Mouse (Mus musculus) megakaryocyte progenitor cell, adult 5-6 weeks (primary cell): ENCODE data around the gene Dcaf5. TPM values are rescaled to one million over a fixed set of nuclear protein-coding genes. Genes with fewer than 3 reads are reported as not detected.

Experiments
- ATAC-seq: replicated peaks from 2 replicates; pipeline ENCODE4 v1.8.0; 2016; ENCODE audit warnings: mild to moderate bottlenecking, moderate TSS enrichment, inconsistent platforms; ENCODE audit not compliant: poor library complexity
- total RNA-seq, 2 experiments: library from RNA; stranded (forward) in 1 of 2; stranded (reverse) in 1 of 2; fragments of 157-497, 149-512 nt in 1 of 2; fragments of 200-1000 nt in 1 of 2; gene quantifications; 2 replicates each; pipeline versions ENCODE4 v1.2.3 to v1.2.4; 2015 to 2017

Gene Dcaf5
- total RNA-seq, 2 experiments from 2014 or later, result 8.1 to 13.5 TPM

- peak; percentile 72 for ATAC-seq
Observed at GRCm38 (mm10) chr12:80360321-80360720, 76.1 kb downstream of the Dcaf5 start.

- no peak for ATAC-seq
Observed at GRCm38 (mm10) chr12:80344777-80345231, 91.6 kb downstream of the Dcaf5 start.

- no peak for ATAC-seq
Observed at GRCm38 (mm10) chr12:80340936-80341335, 95.5 kb downstream of the Dcaf5 start.

- no peak for ATAC-seq
Observed at GRCm38 (mm10) chr12:80334162-80334561, 102.2 kb downstream of the Dcaf5 start.

GRCm38 (mm10) chr12:80331634-80332033, 104.8 kb downstream of the Dcaf5 start:
- peak; percentile 73 for ATAC-seq

GRCm38 (mm10) chr12:80330819-80331218, 105.6 kb downstream of the Dcaf5 start:
- no peak for ATAC-seq

GRCm38 (mm10) chr12:80329641-80330040, 106.8 kb downstream of the Dcaf5 start:
- no peak for ATAC-seq

- peak; percentile 46; the same call in 1 of the 2 replicates for ATAC-seq
Observed at GRCm38 (mm10) chr12:80326047-80326446, 110.4 kb downstream of the Dcaf5 start.

- ATAC-seq, result no peak
Observed at GRCm38 (mm10) chr12:80324785-80325131, 111.6 kb downstream of the Dcaf5 start.

- no peak for ATAC-seq
Observed at GRCm38 (mm10) chr12:80324051-80324784, 112.2 kb downstream of the Dcaf5 start.

GRCm38 (mm10) chr12:80323371-80324050, 112.9 kb downstream of the Dcaf5 start:
- ATAC-seq, result no peak

GRCm38 (mm10) chr12:80322494-80322893, 113.9 kb downstream of the Dcaf5 start:
- no peak for ATAC-seq

- 0 out of 2 replicates have a peak, but pooled peaks have one; percentile 11 for ATAC-seq
Observed at GRCm38 (mm10) chr12:80319062-80319461, 117.3 kb downstream of the Dcaf5 start.

- 0 out of 2 replicates have a peak, but pooled peaks have one; percentile 54 for ATAC-seq
Observed at GRCm38 (mm10) chr12:80315321-80315720, 121.1 kb downstream of the Dcaf5 start.

- no peak for ATAC-seq
Observed at GRCm38 (mm10) chr12:80311959-80312669, 124.3 kb downstream of the Dcaf5 start.

- no peak for ATAC-seq
Observed at GRCm38 (mm10) chr12:80307556-80307955, 128.8 kb downstream of the Dcaf5 start.

GRCm38 (mm10) chr12:80304518-80304917, 131.9 kb downstream of the Dcaf5 start:
- ATAC-seq, result no peak

- ATAC-seq, result no peak
Observed at GRCm38 (mm10) chr12:80300833-80301456, 135.5 kb downstream of the Dcaf5 start.

GRCm38 (mm10) chr12:80298714-80299113, 137.7 kb downstream of the Dcaf5 start:
- ATAC-seq, result no peak

GRCm38 (mm10) chr12:80291895-80292435, 144.4 kb downstream of the Dcaf5 start:
- no peak for ATAC-seq

GRCm38 (mm10) chr12:80290964-80291363, 145.4 kb downstream of the Dcaf5 start:
- ATAC-seq, result no peak
